Mouse (Mus musculus) adrenal gland, adult 18-20 months (tissue): ENCODE measurements around the gene Acvr2a. TPM values are rescaled to one million over a fixed set of nuclear protein-coding genes. Genes with fewer than 3 reads are reported as not detected.
A peak's percentile ranks its signal among the peaks of the same experiment; 100 is the strongest.
"Not testable (repeated sequence)": the region's sequence is repeated elsewhere in the genome, so short reads cannot be mapped to it uniquely, and the experiment has no call there.

Source experiments
- DNase-seq, 2 experiments: peaks; one replicate each; pipeline ENCODE4 v3.0.0; 2021 to 2022; ENCODE audit warnings: low spot score in 2 of 2
- total RNA-seq, 2 experiments: library from RNA; stranded (reverse); gene quantifications; 1 replicate in 1 of 2; 2 replicates in 1 of 2; pipeline ENCODE4 v1.2.3; 2021

Gene Acvr2a
- total RNA-seq, 2 experiments from 2014 or later = 13.5 to 18.6 TPM

GRCm38 (mm10) chr2:48865596-48865995 lies 51.7 kb downstream of the Acvr2a start:
- DNase-seq = not testable (repeated sequence)

GRCm38 (mm10) chr2:48868199-48868913 lies 54.4 kb downstream of the Acvr2a start:
- DNase-seq = no peak

GRCm38 (mm10) chr2:48885945-48886344 lies 72.0 kb downstream of the Acvr2a start:
- DNase-seq = peak; percentile 24 to 52

GRCm38 (mm10) chr2:48895186-48895585 lies 81.3 kb downstream of the Acvr2a start:
- no peak for DNase-seq

GRCm38 (mm10) chr2:48908866-48909265 lies 95.0 kb downstream of the Acvr2a start:
- DNase-seq = no peak

GRCm38 (mm10) chr2:48914185-48914584 lies 100.3 kb downstream of the Acvr2a start:
- no peak for DNase-seq

- no peak for DNase-seq
These were observed 101.9 kb downstream of the Acvr2a start for GRCm38 (mm10) chr2:48915832-48916231.

GRCm38 (mm10) chr2:48935058-48935457 lies 121.1 kb downstream of the Acvr2a start:
- no peak for DNase-seq

GRCm38 (mm10) chr2:48947761-48948160 lies 133.9 kb downstream of the Acvr2a start:
- DNase-seq = no peak

- DNase-seq = peak; percentile 97 to 98
These were observed 135.1 kb downstream of the Acvr2a start, which contains the start of gene Mbd5 for GRCm38 (mm10) chr2:48948841-48949584. Gene Mbd5 (plus strand): TSS chr2:48949508.

GRCm38 (mm10) chr2:48949743-48950251 lies 135.9 kb downstream of the Acvr2a start:
- DNase-seq = peak; percentile 31 to 37

GRCm38 (mm10) chr2:48950252-48950315 lies 136.2 kb downstream of the Acvr2a start, which contains the start of gene Orc4:
Gene Orc4 (minus strand): TSS chr2:48950277.
- DNase-seq = no peak

GRCm38 (mm10) chr2:48950316-48950880 lies 136.5 kb downstream of the Acvr2a start:
- no peak for DNase-seq

Other genes starting within 250 kb of the Acvr2a start
- gene Mbd5, start 135.4 kb downstream of the Acvr2a start, total RNA-seq = 10 to 100 TPM; 31.4 to 36.5 TPM
- gene Orc4, start 136.2 kb downstream of the Acvr2a start, total RNA-seq = 10 to 100 TPM; 57.0 to 69.5 TPM